Mouse (Mus musculus) kidney, adult 11 months (tissue): ENCODE measurements at regions not wholly inside any gene's neighbourhood (a gene's known extent, or its start where the extent isn't known, plus 50 kb on each side); places are given as distances from the start of the nearest gene placed in this dataset.

Source experiments
- DNase-seq: peaks from one replicate; pipeline ENCODE4 v3.0.0; 2022

DNA sequence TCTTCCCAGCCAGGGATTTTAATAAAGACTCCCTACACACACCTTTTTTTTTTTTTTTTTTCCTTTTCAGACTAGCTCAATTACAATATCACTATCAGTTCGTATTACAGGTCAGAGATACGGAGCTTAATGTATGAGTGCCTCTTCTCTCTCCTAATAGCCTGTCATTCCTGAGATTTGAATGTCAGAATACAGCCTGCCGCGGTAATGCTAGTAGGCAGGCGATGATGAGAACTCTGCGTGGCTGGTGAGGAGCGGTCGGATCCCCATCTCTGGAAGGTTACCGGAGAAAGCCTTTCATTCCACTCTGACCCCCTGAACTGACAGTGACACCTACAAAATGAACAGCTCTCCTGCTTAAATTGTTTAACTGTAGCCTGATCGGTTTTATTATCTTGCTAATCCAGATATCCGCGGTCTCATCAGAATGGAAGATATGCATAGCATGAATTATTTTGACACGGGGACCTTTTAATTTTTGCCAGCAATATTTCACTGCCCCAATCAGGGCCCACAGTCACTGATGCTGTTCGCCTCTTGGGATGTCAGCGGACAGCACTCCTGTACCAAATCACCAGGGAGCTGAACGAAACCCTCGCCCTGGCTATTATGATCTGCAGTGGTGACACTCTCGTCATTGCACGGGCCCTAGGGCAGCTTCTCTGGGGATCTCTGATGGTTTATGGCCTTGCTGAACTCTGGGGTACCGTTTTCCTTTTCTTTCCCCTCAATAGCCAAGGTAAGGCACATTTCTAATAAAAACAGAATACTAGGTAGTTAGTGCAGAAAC, 690.9 kb downstream of the 1700064H15Rik start:
- no peak for DNase-seq

- DNase-seq: no peak
Measured at GRCm38 (mm10) chr3:18941301-18942177, 686.9 kb downstream of the 1700064H15Rik start.

DNA sequence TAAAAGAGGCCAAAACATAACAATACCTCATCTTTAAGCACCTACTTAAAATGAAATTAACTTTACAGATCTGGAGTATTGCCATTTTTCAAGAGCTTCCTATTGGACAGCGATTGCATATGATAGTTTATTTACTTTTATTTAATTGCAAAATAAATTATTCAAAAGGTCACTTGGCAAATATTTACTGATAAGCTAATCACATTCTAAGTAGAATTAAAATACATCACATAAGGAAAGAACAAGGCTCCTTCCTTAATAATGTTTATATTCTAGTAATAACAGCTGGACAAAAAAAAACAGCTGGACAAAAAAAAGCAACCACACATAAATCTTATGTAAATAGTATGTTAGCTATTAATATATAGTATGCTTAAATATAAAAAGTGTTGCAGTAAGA, 668.1 kb downstream of the 1700064H15Rik start:
- no peak for DNase-seq

DNA sequence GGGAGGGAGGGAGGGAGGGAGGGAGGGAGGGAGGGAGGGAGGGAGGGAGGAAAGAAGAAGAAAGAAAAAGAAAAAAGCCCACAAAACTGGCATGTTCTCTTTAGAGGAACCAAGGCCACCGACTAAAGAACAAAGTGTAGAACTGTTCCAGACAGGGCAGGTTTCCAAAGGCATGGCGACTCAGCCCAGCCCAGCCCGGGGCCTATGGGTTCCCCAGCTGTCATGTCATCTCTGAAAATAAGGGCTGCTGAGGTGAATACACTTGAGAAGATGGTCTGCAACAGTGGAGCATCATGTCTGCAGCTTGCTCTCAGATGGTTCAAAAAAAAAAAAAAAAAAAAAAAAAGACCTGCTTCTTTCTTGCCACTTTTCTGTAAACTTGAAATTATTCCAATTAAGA, 639.8 kb downstream of the 1700064H15Rik start:
- DNase-seq: no peak

DNA sequence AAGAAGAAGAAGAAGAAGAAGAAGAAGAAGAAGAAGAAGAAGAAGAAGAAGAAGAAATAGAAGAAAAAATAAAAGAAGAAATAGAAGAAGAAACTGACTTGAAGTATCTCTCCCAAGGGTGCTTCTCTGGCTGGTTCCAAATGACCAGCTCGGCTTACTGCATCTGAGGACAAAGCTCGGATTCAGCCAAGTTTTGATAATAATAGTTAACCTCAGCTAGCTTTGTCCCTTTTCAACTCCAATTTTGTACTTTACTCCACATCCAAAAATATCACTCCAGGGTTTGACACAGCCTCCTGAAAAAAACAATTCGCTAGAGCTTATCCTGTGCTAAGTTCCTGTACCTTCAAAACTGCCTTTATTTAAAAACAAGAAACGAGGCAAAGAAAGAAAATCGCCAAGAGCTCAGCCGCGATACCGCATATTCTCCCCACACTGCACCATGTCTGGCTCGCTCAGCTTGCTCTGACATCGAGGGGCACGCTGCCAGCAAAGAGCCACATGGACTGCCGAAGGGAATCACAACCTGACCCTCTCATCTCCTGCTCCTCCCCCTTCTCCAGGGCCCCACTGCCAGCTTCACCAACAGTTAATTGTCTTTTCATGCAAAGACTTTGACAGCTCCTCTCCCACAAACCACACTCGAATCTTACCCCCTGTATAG, 638.8 kb downstream of the 1700064H15Rik start:
- DNase-seq: peak; percentile 45

- peak; percentile 25 for DNase-seq
Measured at GRCm38 (mm10) chr3:19000179-19000578, 628.3 kb downstream of the 1700064H15Rik start.

DNA sequence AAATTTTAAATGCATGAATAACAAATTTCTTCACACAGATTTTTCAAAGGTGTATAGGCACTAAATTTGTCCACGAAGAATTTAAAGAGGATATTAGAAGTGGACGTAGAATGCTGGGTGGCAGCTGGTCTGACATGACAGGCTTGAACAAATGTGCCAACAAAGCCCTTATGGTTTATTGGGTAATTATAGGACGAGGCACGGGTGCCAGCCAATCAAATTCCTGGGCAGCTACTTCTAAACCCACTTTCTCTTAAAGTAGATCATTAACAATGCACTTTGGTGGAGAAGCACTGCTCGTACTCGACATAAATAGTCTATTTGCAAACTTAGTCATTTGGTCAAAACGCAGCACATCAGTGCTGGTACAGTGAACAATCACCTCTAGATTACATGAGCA, 626.4 kb downstream of the 1700064H15Rik start:
- DNase-seq: no peak

DNA sequence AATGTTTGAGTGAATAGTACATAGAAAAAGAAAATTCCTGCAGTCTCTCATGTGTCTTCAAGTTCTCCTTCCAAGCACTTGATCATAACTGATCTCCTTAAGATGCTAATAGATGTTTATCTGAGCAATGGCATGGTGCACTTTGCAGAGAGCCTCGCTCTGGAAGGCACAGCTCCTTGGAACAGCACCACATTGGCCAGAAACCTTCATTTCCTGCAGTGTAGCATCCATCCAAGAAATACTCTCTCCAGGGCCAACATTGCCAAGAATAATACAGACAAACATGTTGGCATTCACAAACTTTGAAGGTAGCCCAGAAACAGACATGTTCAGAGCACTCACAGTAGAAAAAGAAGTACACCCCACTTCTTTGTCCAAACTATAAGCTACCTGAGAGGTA, 623.7 kb downstream of the 1700064H15Rik start:
- DNase-seq: no peak

DNA sequence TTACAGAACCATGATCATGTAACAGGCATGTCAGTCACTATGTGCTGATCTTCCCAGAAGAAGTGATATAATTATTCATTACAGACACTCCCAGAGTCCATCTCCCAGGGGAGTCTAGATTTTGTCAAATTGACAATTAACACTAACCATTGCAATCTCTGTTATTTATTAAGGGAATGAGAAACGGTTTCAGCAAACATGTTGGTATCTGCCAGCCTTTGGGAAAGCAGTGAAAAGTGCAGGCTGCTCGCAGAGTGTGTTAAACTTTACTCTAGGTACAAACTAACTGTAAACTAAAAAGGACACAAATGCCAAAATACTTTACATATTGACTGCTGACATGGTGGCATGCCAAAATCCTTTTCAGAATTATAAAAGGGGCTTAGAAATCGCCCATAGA, 583.9 kb downstream of the 1700064H15Rik start:
- DNase-seq: peak; percentile 24

GRCm38 (mm10) chr3:19045933-19046332, 582.5 kb downstream of the 1700064H15Rik start:
- no peak for DNase-seq

GRCm38 (mm10) chr3:19046610-19047009, 581.9 kb downstream of the 1700064H15Rik start:
- no peak for DNase-seq

GRCm38 (mm10) chr3:19055961-19056360, 572.5 kb downstream of the 1700064H15Rik start:
- no peak for DNase-seq

- no peak for DNase-seq
Measured at GRCm38 (mm10) chr3:19056623-19057022, 571.9 kb downstream of the 1700064H15Rik start.

DNA sequence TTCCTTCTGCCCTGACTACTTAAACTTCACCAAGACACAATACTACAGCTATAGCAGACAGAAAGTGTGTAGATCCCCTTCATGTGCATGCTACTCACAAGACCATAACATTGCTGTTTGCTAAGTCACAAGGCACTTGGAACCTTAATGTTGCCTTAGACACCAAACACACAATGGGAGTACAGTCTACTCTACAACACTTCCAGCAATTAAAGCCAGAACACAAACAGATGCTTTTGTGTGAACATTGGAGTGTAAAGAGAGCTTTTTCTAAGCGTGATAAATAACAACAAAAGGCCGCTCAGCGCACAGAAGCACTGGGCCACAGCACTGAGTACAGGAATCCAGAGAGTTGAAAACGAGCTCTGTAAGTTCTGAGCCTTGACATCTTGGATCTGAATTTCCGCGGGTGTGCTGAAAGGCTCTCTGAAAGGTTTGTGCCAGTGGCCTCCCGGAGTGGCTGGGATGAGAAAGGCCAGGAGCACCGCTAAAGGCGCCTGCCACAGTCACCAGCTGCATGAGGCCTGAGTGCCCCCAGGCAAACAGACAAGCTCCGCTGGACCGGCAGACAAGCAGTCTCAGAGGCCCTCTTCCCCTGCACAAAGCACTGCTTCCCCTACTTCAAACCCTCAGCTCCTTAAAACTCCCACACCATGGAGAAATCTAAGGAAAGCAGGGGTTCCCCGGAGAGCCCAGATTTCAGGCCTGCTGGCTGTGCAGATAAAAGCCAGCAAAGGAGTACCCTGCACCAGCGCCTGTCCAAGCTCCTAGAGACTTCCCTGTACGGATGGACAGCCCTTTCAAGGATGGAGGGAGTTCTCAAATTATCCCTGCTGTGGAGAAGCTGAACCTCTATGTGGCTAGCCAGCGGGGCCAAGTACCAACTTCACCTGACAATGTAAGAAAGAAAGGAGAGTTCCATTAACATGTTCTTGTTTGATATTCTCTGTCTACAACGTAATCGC, 568.3 kb downstream of the 1700064H15Rik start:
- DNase-seq: no peak

DNA sequence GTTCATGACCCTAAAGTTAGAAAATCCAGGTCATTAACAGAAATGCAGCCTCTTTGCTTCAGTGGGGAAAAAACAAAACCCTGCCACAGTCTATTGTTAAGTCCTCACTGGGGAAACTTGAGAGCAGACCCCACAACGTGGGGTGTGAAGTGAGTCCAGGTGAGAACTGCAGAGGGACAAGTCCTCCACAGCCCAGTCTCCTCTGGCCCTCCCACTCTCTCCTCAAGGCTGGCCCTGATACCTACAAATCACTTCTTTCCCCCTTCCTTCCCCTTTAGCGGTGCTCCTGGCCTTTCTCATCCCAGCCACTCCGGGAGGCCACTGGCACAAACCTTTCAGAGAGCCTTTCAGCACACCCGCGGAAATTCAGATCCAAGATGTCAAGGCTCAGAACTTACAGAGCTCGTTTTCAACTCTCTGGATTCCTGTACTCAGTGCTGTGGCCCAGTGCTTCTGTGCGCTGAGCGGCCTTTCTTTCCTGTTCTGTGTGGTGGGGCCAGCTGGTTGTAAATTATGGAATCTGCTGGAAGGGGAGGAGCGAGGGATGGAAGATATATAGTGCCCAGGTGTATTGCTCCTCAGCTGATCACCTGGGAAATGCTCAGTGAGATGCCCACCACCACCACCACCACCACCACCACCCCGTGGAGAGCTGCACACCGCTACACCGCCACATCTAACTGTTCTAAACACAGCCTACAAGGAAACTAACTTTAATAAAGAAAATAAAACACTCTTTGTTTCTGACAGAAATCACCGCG, 566.8 kb downstream of the 1700064H15Rik start:
- DNase-seq: no peak

GRCm38 (mm10) chr3:19062249-19062859, 566.1 kb downstream of the 1700064H15Rik start:
- DNase-seq: no peak

DNA sequence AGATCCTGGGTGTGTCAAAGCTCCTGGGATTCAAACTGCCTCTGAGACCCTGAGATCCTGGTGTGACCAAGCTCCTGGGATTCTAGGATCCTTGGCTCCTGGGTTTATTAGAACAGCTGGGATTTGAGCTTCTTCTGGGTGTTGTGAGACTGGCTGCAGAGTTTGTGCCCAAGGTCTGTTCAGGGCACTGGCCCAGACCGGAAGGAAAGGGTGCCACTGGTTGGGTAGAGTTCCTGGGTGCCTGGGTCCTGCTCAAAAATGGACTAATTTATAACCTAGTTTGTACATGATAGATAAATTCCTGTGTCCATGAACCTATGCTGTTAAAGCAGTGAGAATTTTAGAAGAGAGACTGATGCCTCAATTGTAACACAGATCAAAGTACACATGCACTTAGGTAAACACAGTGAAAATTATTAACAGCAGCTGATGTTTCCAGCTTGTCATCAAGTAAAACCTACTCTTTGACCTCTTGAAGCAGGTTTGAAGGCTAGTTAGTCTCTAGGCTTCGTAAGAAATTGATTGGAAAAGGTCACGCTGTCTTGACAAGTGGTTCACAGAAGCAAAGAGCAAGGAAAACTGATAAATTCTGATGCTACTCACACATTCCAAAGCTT, 561.2 kb downstream of the 1700064H15Rik start:
- DNase-seq: peak; percentile 28
